Mouse (Mus musculus): ENCODE results near the gene Zfhx3. TPM values are rescaled to one million over a fixed set of nuclear protein-coding genes. Genes with fewer than 3 reads are reported as not detected.

The Zfhx3 gene
- polyA plus RNA-seq, 1 experiment from 2014 or later = 1.2 TPM

DNA sequence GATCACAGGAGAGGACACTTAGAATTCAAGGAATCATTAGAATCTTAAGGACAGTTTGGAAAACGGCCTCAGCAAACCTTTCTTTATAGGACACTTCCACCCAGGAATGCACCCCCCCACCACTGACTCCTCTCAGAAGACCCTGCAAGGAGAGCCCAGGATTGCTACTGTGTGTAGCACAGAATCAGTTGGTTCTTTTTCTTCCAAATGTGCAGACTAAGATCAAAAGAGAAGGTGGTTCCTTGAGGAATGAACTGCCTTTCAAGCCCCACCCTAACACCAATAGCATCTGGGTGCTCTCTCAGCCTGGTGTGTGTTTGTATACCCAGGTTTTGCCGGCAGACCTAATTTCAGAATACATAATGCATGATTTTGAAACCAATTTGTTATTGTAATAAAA is 279.6 kb downstream of the Zfhx3 start:
- Histone ChIP-seq H3K4me2 (ENCODE audit: low read depth, low read length) (no peak overlapping the region), H3K9me3 (replicated peaks; ENCODE audit: control insufficient read depth, low read length) (no peaks in the 10 kb centered on the region), H3K27ac (ENCODE audit: low read length) (no peak overlapping the region), H3K36me3 (ENCODE audit: control insufficient read depth, insufficient read depth) (no peaks in the 10 kb centered on the region), H3K27me3 (ENCODE audit: control insufficient read depth, insufficient read depth, low read depth, low read length) (no peaks in the 10 kb centered on the region), H3K4me1 (ENCODE audit: control insufficient read depth, low read depth, low read length) (no peaks in the 10 kb centered on the region), H3K4me3 (ENCODE audit: low read depth, low read length) (no peak overlapping the region), H3K9ac (ENCODE audit: low read depth, low read length) (no peak overlapping the region)
- WGBS (ENCODE audit: insufficient replicate concordance) = 61% methylated on average over 2 of the region's 2 CpGs
- no peak for ATAC-seq (ENCODE audit: low read depth)

DNA sequence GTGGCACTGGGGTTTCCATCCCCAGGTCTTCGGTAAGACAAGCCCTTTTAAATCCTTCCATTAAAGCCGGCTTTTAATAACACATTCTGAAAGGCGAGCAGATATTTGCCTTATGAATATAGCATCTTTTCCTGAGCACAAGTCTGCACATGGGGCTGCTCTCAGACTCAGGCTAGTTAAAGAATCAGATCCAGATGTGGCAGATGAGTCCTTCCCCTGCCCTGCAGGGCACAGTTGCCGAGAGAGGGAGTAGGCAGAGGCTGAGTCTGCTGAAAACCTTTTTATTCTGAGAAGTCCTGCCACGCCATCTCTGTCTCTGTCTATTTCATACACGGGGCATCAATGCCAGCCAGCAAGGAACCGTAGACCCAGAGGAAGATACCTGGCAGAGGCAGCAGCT is 289.9 kb downstream of the Zfhx3 start:
- Histone ChIP-seq H3K27me3 (ENCODE audit: control insufficient read depth, insufficient read depth, low read depth, low read length) (no peaks in the 10 kb centered on the region), H3K4me2 (ENCODE audit: low read depth, low read length) (no peak overlapping the region), H3K27ac (ENCODE audit: low read length) (no peak overlapping the region), H3K4me1 (ENCODE audit: control insufficient read depth, low read depth, low read length) (no peaks in the 10 kb centered on the region), H3K4me3 (ENCODE audit: low read depth, low read length) (no peak overlapping the region), H3K36me3 (ENCODE audit: control insufficient read depth, insufficient read depth) (no peaks in the 10 kb centered on the region), H3K9ac (ENCODE audit: low read depth, low read length) (no peak overlapping the region), H3K9me3 (replicated peaks; ENCODE audit: control insufficient read depth, low read length) (no peaks in the 10 kb centered on the region)
- ATAC-seq (ENCODE audit: low read depth) = no peak
- 67% methylated on average over 7 of the region's 7 CpGs for WGBS (ENCODE audit: insufficient replicate concordance)

DNA sequence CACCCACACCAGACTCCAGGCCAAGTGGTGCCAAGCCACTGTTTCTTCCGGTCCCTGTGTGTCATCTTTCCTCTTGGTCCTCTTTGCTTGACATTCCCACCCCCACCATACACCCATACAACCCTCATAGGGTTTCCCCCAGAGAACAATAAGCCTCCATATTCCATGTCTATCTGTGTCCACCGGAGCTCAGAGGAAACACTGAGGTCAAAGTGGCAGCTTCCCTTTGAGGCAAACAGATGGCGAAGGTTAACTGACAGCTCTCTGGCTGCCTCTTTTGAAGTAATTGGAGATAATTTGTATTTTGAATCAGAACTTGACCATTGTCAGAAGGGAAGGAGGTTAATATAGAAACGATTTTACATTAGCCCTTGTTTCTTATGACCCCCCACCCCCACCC is 292.0 kb downstream of the Zfhx3 start:
- H3K9ac ChIP-seq (ENCODE audit: low read depth, low read length) = no peak overlapping the region
- no peak overlapping the region for H3K4me2 ChIP-seq (ENCODE audit: low read depth, low read length)
- ATAC-seq (ENCODE audit: low read depth) = no peak
- H3K4me1 ChIP-seq (ENCODE audit: control insufficient read depth, low read depth, low read length) = no peaks in the 10 kb centered on the region
- H3K4me3 ChIP-seq (ENCODE audit: low read depth, low read length) = no peak overlapping the region
- no peaks in the 10 kb centered on the region for H3K36me3 ChIP-seq (ENCODE audit: control insufficient read depth, insufficient read depth)
- no peaks in the 10 kb centered on the region for H3K27me3 ChIP-seq (ENCODE audit: control insufficient read depth, insufficient read depth, low read depth, low read length)
- WGBS (ENCODE audit: insufficient replicate concordance) = 46% methylated on average over 4 of the region's 4 CpGs
- no peak overlapping the region for H3K27ac ChIP-seq (ENCODE audit: low read length)
- no peaks in the 10 kb centered on the region for H3K9me3 ChIP-seq (replicated peaks; ENCODE audit: control insufficient read depth, low read length)

DNA sequence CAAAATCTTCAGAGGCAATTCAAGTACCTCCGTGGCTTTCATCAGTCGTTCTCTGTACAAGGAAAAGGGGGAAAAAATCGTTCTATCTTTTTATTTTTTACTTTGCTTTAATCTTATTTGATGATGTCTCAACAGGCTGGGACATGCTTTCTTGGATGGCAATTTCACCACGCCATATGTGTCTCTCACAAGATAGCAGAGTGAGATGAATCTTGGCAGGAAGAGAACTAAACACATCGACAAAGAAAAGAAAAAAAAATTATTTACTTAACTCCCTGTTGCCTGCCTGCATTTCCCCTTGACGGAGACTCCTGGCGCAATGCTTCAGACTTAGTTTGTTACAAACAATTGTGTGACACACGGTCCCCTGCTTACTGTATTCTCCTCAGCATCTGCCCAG is 294.3 kb downstream of the Zfhx3 start:
- 44% methylated on average over 8 of the region's 8 CpGs for WGBS (ENCODE audit: insufficient replicate concordance)

DNA sequence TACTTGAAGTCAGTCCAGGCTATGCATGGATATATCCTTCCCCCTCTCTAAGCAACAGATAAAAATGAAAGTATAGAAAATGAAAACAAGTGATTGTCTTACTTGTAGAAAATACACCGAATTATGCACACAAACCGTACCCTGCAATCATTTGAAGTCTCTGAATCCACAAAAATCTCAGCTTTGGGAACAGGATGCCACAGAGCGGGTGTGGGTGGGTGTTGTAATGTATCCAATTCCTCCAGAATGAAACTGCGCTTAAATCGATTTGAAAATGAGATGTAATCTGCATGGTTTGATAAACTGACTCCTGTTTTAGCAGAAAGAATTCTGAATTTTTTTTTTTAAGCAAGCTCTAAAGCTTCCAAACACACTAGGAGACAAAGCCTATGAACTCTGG is 297.1 kb downstream of the Zfhx3 start:
- ATAC-seq (ENCODE audit: low read depth) = no peak

More for the DNA sequence above, 294.3 kb downstream of the Zfhx3 start:
- Histone ChIP-seq H3K9me3 (replicated peaks; ENCODE audit: control insufficient read depth, low read length) (no peaks in the 10 kb centered on the region), H3K9ac (ENCODE audit: low read depth, low read length) (no peak overlapping the region), H3K36me3 (ENCODE audit: control insufficient read depth, insufficient read depth) (no peaks in the 10 kb centered on the region), H3K4me2 (ENCODE audit: low read depth, low read length) (no peak overlapping the region), H3K4me3 (ENCODE audit: low read depth, low read length) (no peak overlapping the region), H3K4me1 (ENCODE audit: control insufficient read depth, low read depth, low read length) (no peaks in the 10 kb centered on the region), H3K27ac (ENCODE audit: low read length) (no peak overlapping the region), H3K27me3 (ENCODE audit: control insufficient read depth, insufficient read depth, low read depth, low read length) (no peaks in the 10 kb centered on the region)
- no peak for ATAC-seq (ENCODE audit: low read depth)

DNA sequence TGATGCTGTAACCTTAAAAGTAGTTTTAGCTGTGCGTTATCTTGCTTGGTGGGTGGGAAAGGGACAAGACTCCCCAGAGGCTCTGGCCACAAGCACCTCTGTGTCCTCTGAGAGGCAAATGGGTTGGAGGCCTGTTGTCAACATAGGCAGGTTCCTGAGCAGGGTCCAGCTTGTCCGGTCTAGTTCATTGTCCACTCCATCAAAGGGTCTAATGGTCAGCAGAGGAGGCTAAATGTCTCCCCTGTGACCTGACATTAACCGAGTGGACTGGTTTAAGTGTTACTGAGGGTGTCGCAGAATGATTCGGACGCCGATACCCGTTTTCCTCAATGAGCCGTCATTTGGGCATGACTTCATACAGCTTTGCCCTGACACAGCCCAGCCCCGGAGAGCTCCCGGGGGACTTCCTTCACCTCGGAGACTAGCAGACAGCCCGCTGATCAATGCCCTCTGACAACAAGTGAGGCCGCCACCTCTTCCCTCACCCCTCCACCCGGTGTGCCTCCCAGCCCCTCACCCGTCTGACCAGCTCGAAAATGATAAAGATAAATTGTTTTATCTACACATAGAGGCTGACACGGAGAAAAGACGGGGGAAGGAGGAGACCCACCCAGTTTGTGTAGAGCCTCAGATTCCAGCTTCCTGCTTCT is 298.7 kb downstream of the Zfhx3 start:
- Histone ChIP-seq H3K4me1 (ENCODE audit: control insufficient read depth, low read depth, low read length) (no peaks in the 10 kb centered on the region), H3K27ac (ENCODE audit: low read length) (no peak overlapping the region), H3K4me3 (ENCODE audit: low read depth, low read length) (no peak overlapping the region), H3K36me3 (ENCODE audit: control insufficient read depth, insufficient read depth) (no peaks in the 10 kb centered on the region), H3K9me3 (replicated peaks; ENCODE audit: control insufficient read depth, low read length) (no peaks in the 10 kb centered on the region), H3K27me3 (ENCODE audit: control insufficient read depth, insufficient read depth, low read depth, low read length) (no peaks in the 10 kb centered on the region), H3K4me2 (ENCODE audit: low read depth, low read length) (no peak overlapping the region), H3K9ac (ENCODE audit: low read depth, low read length) (no peak overlapping the region)
- ATAC-seq (ENCODE audit: low read depth) = no peak
- WGBS (ENCODE audit: insufficient replicate concordance) = 39% methylated on average over 19 of the region's 19 CpGs

More for the DNA sequence above, 297.1 kb downstream of the Zfhx3 start:
- no peak overlapping the region for H3K9ac ChIP-seq (ENCODE audit: low read depth, low read length)
- H3K27ac ChIP-seq (ENCODE audit: low read length) = no peak overlapping the region
- 67% methylated on average over 5 of the region's 5 CpGs for WGBS (ENCODE audit: insufficient replicate concordance)
- no peaks in the 10 kb centered on the region for H3K9me3 ChIP-seq (replicated peaks; ENCODE audit: control insufficient read depth, low read length)
- no peak overlapping the region for H3K4me3 ChIP-seq (ENCODE audit: low read depth, low read length)
- no peaks in the 10 kb centered on the region for H3K36me3 ChIP-seq (ENCODE audit: control insufficient read depth, insufficient read depth)
- H3K4me1 ChIP-seq (ENCODE audit: control insufficient read depth, low read depth, low read length) = no peaks in the 10 kb centered on the region
- no peaks in the 10 kb centered on the region for H3K27me3 ChIP-seq (ENCODE audit: control insufficient read depth, insufficient read depth, low read depth, low read length)
- H3K4me2 ChIP-seq (ENCODE audit: low read depth, low read length) = no peak overlapping the region

DNA sequence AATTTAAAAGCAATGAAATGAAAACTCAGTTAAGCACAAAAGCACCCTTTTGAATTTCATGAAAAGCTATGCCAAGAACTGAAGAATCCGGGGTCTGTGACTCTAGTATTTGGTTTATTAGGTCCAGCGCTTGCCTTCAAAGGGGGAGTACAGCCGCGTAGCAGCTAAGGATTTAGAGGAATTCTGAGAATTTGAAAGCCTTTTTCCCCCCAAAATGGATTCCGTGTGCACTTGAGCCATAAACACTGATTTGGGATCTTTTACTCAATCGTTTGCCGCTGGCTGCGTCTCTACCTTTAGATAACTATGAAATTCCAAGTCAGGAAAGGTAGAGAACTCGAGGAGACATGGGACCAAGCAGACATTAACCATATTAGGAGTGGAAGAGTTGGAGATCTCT is 300.8 kb downstream of the Zfhx3 start:
- no peaks in the 10 kb centered on the region for H3K36me3 ChIP-seq (ENCODE audit: control insufficient read depth, insufficient read depth)
- H3K4me3 ChIP-seq (ENCODE audit: low read depth, low read length) = no peak overlapping the region
- ATAC-seq (ENCODE audit: low read depth) = no peak
- no peak overlapping the region for H3K4me2 ChIP-seq (ENCODE audit: low read depth, low read length)
- H3K9ac ChIP-seq (ENCODE audit: low read depth, low read length) = no peak overlapping the region
- H3K4me1 ChIP-seq (ENCODE audit: control insufficient read depth, low read depth, low read length) = no peaks in the 10 kb centered on the region
- no peaks in the 10 kb centered on the region for H3K9me3 ChIP-seq (replicated peaks; ENCODE audit: control insufficient read depth, low read length)
- H3K27me3 ChIP-seq (ENCODE audit: control insufficient read depth, insufficient read depth, low read depth, low read length) = no peaks in the 10 kb centered on the region
- no peak overlapping the region for H3K27ac ChIP-seq (ENCODE audit: low read length)
- 56% methylated on average over 9 of the region's 9 CpGs for WGBS (ENCODE audit: insufficient replicate concordance)

DNA sequence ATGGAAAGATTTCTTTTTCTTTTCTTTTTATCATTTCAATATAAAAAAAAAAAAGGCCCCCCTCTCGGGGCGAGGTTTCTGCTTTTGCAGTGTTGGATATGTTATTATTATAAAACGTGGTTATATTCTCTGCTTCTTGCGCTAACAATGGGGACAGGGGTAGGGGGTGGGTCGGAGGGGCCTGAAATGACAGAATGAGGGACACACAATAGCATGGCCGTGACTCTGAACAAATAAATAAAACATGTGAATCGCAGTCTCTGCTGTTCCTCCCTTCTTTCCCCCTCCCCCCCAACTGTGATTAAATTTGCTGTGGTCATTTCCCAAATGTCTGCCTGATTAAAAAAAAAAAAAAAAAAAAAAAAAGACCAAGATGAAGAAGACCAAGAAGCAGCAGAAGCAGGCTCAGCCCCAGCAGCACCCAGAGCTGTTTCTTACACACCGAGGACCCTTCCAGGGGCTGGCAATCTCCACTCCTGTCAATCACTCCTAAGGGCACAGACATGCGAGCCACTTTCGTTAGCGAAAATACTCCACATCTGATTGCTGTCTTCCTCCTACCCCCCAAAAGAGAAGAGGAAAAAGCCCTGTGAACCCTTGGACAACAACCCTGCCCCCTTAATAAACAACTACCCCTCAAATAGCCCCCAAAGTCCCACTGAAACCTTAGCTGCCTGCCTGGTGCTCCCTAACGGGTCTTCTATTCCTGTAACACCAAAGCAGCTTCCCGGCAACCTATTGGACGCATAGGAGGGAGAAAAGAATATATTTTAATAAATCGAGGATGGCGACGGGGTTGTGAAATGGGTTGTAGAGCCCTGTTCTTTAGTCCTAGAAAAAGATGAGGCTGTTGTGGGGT is 302.4 kb downstream of the Zfhx3 start:
- Histone ChIP-seq H3K4me2 (ENCODE audit: low read depth, low read length) (no peak overlapping the region), H3K4me3 (ENCODE audit: low read depth, low read length) (no peak overlapping the region), H3K4me1 (ENCODE audit: control insufficient read depth, low read depth, low read length) (no peaks in the 10 kb centered on the region), H3K36me3 (ENCODE audit: control insufficient read depth, insufficient read depth) (no peaks in the 10 kb centered on the region), H3K9ac (ENCODE audit: low read depth, low read length) (no peak overlapping the region), H3K27me3 (ENCODE audit: control insufficient read depth, insufficient read depth, low read depth, low read length) (no peaks in the 10 kb centered on the region), H3K9me3 (replicated peaks; ENCODE audit: control insufficient read depth, low read length) (no peaks in the 10 kb centered on the region), H3K27ac (ENCODE audit: low read length) (no peak overlapping the region)
- ATAC-seq (ENCODE audit: low read depth) = no peak
- WGBS (ENCODE audit: insufficient replicate concordance) = 51% methylated on average over 17 of the region's 17 CpGs

DNA sequence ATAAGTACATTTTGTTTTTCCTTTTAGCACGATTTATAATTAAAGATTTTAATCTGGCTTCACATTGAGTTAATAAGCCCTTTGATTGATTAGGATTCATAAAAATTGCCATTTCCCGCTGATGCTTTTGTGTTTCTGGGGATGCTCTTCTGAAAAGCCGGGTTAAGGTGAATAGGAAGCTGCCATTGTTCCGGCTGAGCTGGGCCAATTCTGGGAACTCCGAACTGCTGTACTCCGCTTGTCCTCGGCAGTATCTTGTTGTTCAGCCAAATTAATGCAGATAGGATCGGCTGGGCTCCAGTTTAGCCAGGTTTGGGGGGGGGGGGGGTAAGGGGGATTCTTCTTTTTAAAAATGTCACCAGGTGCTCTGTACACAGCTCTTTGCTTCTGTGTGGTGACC is 303.1 kb downstream of the Zfhx3 start:
- Histone ChIP-seq H3K9me3 (replicated peaks; ENCODE audit: control insufficient read depth, low read length) (no peaks in the 10 kb centered on the region), H3K27ac (ENCODE audit: low read length) (no peak overlapping the region), H3K27me3 (ENCODE audit: control insufficient read depth, insufficient read depth, low read depth, low read length) (no peaks in the 10 kb centered on the region), H3K4me1 (ENCODE audit: control insufficient read depth, low read depth, low read length) (no peaks in the 10 kb centered on the region), H3K4me2 (ENCODE audit: low read depth, low read length) (no peak overlapping the region), H3K9ac (ENCODE audit: low read depth, low read length) (no peak overlapping the region), H3K4me3 (ENCODE audit: low read depth, low read length) (no peak overlapping the region), H3K36me3 (ENCODE audit: control insufficient read depth, insufficient read depth) (no peaks in the 10 kb centered on the region)
- WGBS (ENCODE audit: insufficient replicate concordance) = 64% methylated on average over 8 of the region's 8 CpGs
- ATAC-seq (ENCODE audit: low read depth) = no peak
